11 mouse cellular contexts compared by ENCODE assay signal in genomic region chr13:57732251-57732650, GRCm38 (mm10).
"Had no signal": no experiment of that assay in that cellular context is flagged by ENCODE, and none has a peak within 500 bp of the region (broad histone marks: within the 10 kb centered on the region; RNA-seq: fewer than 3 reads in every experiment).

No protein-coding gene starts in this region.

- H3K4me2 ChIP-seq: limb, embryonic 15.5 days had no signal

- DNase-seq: kidney, adult 8-10 months; kidney, postnatal 36 days; layer of hippocampus, adult 9-11 months; layer of hippocampus, postnatal 36 days; right cerebral cortex, adult 18-20 months; thymus, postnatal 4 days had no signal

- ATAC-seq: intestine, postnatal 0 days; midbrain, embryonic 16.5 days had no signal

- H3K36me3 ChIP-seq: limb, embryonic 15.5 days; midbrain, embryonic 10.5 days had no signal

- H3K4me3 ChIP-seq: limb, embryonic 15.5 days; midbrain, embryonic 10.5 days had no signal

- H3K9ac ChIP-seq: limb, embryonic 15.5 days had no signal

- H3K9me3 ChIP-seq: limb, embryonic 15.5 days; midbrain, embryonic 10.5 days had no signal

- H3K27ac ChIP-seq: limb, embryonic 15.5 days; midbrain, embryonic 10.5 days; stomach, postnatal 0 days had no signal

- H3K27me3 ChIP-seq: limb, embryonic 15.5 days had no signal
